Mouse (Mus musculus): ENCODE measurements around the gene Dimt1.
"Not testable (repeated sequence)": the region's sequence is repeated elsewhere in the genome, so short reads cannot be mapped to it uniquely, and the experiment has no call there.

Gene Dimt1

GRCm38 (mm10) chr13:106946594-106947540 lies at the start of gene Dimt1:
Dimt1 (plus strand) TSS chr13:106947127.
- DNase-seq (ENCODE audit: low spot score), result peak; percentile 96

GRCm38 (mm10) chr13:106904637-106905036 lies 42.3 kb upstream of the Dimt1 start:
- DNase-seq (ENCODE audit: low spot score), result no peak

- not testable (repeated sequence) for DNase-seq (ENCODE audit: low spot score)
These were observed 41.8 kb upstream of the Dimt1 start for GRCm38 (mm10) chr13:106905154-106905553.

GRCm38 (mm10) chr13:106907273-106907672 lies 39.7 kb upstream of the Dimt1 start:
- DNase-seq (ENCODE audit: low spot score), result no peak

GRCm38 (mm10) chr13:106910096-106910495 lies 36.8 kb upstream of the Dimt1 start:
- DNase-seq (ENCODE audit: low spot score), result no peak

- DNase-seq (ENCODE audit: low spot score), result no peak
These were observed 33.7 kb upstream of the Dimt1 start for GRCm38 (mm10) chr13:106913125-106913736.

- peak; percentile 69 for DNase-seq (ENCODE audit: low spot score)
These were observed 28.4 kb upstream of the Dimt1 start for GRCm38 (mm10) chr13:106918322-106919050.

GRCm38 (mm10) chr13:106925921-106926320 lies 21.0 kb upstream of the Dimt1 start:
- DNase-seq (ENCODE audit: low spot score), result not testable (repeated sequence)

- DNase-seq (ENCODE audit: low spot score), result no peak
These were observed 18.6 kb upstream of the Dimt1 start for GRCm38 (mm10) chr13:106928296-106928695.

- DNase-seq (ENCODE audit: low spot score), result no peak
These were observed 17.7 kb upstream of the Dimt1 start for GRCm38 (mm10) chr13:106929201-106929600.

GRCm38 (mm10) chr13:106935871-106936255 lies 11.1 kb upstream of the Dimt1 start:
- DNase-seq (ENCODE audit: low spot score), result peak; percentile 11

GRCm38 (mm10) chr13:106936256-106937137 lies 10.4 kb upstream of the Dimt1 start, which contains the start of gene Ipo11:
Ipo11 (minus strand) TSS chr13:106936958.
- peak; percentile 96 for DNase-seq (ENCODE audit: low spot score)

- DNase-seq (ENCODE audit: low spot score), result no peak
These were observed 9.8 kb upstream of the Dimt1 start for GRCm38 (mm10) chr13:106937138-106937472.

- DNase-seq (ENCODE audit: low spot score), result peak; percentile 69
These were observed 5.5 kb upstream of the Dimt1 start for GRCm38 (mm10) chr13:106941211-106941976.

GRCm38 (mm10) chr13:106942721-106943120 lies 4.2 kb upstream of the Dimt1 start:
- no peak for DNase-seq (ENCODE audit: low spot score)

GRCm38 (mm10) chr13:106945518-106945917 lies 1.4 kb upstream of the Dimt1 start:
- DNase-seq (ENCODE audit: low spot score), result no peak

- no peak for DNase-seq (ENCODE audit: low spot score)
These were observed 656 bp downstream of the Dimt1 start for GRCm38 (mm10) chr13:106947583-106947982.

GRCm38 (mm10) chr13:106954880-106955279 lies 8.0 kb downstream of the Dimt1 start:
- no peak for DNase-seq (ENCODE audit: low spot score)

- DNase-seq (ENCODE audit: low spot score), result no peak
These were observed 10.6 kb downstream of the Dimt1 start for GRCm38 (mm10) chr13:106957554-106957953.

GRCm38 (mm10) chr13:106958286-106958685 lies 11.4 kb downstream of the Dimt1 start:
- DNase-seq (ENCODE audit: low spot score), result no peak

- DNase-seq (ENCODE audit: low spot score), result no peak
These were observed 13.6 kb downstream of the Dimt1 start for GRCm38 (mm10) chr13:106960557-106960956.

Data from retina, embryonic 14.5 days (tissue).